ENCODE assay signal across 33 mouse cellular contexts in the genomic region with DNA sequence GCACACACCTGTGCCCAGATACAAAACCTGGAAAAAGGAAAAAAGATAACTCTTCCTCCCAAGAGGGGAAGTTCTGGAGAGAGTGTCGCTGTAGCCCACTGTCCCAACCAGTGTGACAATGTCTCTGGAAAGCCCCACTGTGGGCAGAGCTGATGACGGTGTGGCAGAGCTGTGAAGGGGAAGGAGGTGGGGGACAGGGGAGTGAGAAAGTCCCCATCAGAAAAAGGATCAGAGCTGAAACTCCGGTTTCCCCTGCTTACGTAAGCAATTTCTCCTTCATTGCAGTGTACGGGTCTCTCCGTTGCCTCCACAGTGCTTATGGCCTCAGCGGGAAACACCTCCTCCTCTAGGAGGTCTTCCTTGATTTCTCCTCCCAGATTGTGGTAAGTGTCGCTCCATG. TPM values are rescaled to one million over a fixed set of nuclear protein-coding genes. Genes with fewer than 3 reads are reported as not detected.
DNase-seq lines count a peak whose midpoint lies in the region; ATAC-seq and TF ChIP-seq lines count a peak whose summit lies in the region.
"Had no signal": no experiment of that assay in that cellular context is flagged by ENCODE, and none has a peak within 500 bp of the region (broad histone marks: within the 10 kb centered on the region; RNA-seq: fewer than 3 reads in every experiment).

No protein-coding gene starts in this region.

- no peak overlapping the region for H3K9ac ChIP-seq in heart, embryonic 12.5 days
- no peak overlapping the region for H3K9ac ChIP-seq in lung, postnatal 0 days (replicated peaks; ENCODE audit: low read depth)
- H3K9ac ChIP-seq in liver, embryonic 11.5 days (ENCODE audit: low read depth, low read length) = no peak overlapping the region
- H3K9ac ChIP-seq: hindbrain, embryonic 13.5 days; limb, embryonic 13.5 days; liver, embryonic 12.5 days; liver, postnatal 0 days; neural tube, embryonic 13.5 days had no signal

- no peaks in the 10 kb centered on the region for H3K36me3 ChIP-seq in heart, embryonic 10.5 days
- H3K36me3 ChIP-seq in heart, embryonic 12.5 days = no peaks in the 10 kb centered on the region
- H3K36me3 ChIP-seq in lung, postnatal 0 days (ENCODE audit: insufficient read depth, low read length) = no peaks in the 10 kb centered on the region
- no peaks in the 10 kb centered on the region for H3K36me3 ChIP-seq in liver, embryonic 11.5 days (ENCODE audit: control insufficient read depth, insufficient read depth, low read length)
- H3K36me3 ChIP-seq: G1E; hindbrain, embryonic 13.5 days; limb, embryonic 13.5 days; liver, embryonic 12.5 days; midbrain, embryonic 10.5 days; neural tube, embryonic 13.5 days had no signal

- TF ChIP-seq EP300 in lung, postnatal 0 days (IDR thresholded peaks at IDR 0.05) = no peak

- no peaks in the 10 kb centered on the region for H3K27me3 ChIP-seq in heart, embryonic 10.5 days (ENCODE audit: insufficient read depth, poor library complexity, severe bottlenecking)
- H3K27me3 ChIP-seq in heart, embryonic 12.5 days (replicated peaks) = 0 out of 2 replicates have a peak, but pooled peaks cover 4% of the 10 kb centered on the region
- H3K27me3 ChIP-seq in lung, postnatal 0 days (replicated peaks; ENCODE audit: insufficient read depth, low read length) = no peaks in the 10 kb centered on the region
- H3K27me3 ChIP-seq in liver, embryonic 11.5 days (replicated peaks; ENCODE audit: control insufficient read depth, insufficient read depth, low read length) = no peaks in the 10 kb centered on the region
- H3K27me3 ChIP-seq: hindbrain, embryonic 13.5 days; limb, embryonic 13.5 days; liver, embryonic 12.5 days; neural tube, embryonic 13.5 days had no signal

- no peak overlapping the region for H3K27ac ChIP-seq in heart, embryonic 10.5 days
- no peak overlapping the region for H3K27ac ChIP-seq in heart, embryonic 12.5 days (ENCODE audit: poor library complexity, severe bottlenecking)
- H3K27ac ChIP-seq in lung, postnatal 0 days (ENCODE audit: low read length) = no peak overlapping the region
- no peak overlapping the region for H3K27ac ChIP-seq in liver, embryonic 11.5 days (ENCODE audit: low read depth, low read length)
- H3K27ac ChIP-seq: hindbrain, embryonic 13.5 days; layer of hippocampus, adult 2 months; limb, embryonic 13.5 days; liver, embryonic 12.5 days; midbrain, embryonic 10.5 days; neural tube, embryonic 13.5 days had no signal

- no peak overlapping the region for H3K4me3 ChIP-seq in heart, embryonic 10.5 days
- H3K4me3 ChIP-seq in heart, embryonic 12.5 days = no peak overlapping the region
- H3K4me3 ChIP-seq in lung, postnatal 0 days (ENCODE audit: low read depth, low read length) = no peak overlapping the region
- no peak overlapping the region for H3K4me3 ChIP-seq in liver, embryonic 11.5 days (ENCODE audit: low read depth, low read length)
- H3K4me3 ChIP-seq: erythroblast, embryonic 14.5 days; hindbrain, embryonic 13.5 days; layer of hippocampus, adult 2 months; limb, embryonic 13.5 days; liver, embryonic 12.5 days; midbrain, embryonic 10.5 days; myocyte; neural tube, embryonic 13.5 days had no signal

- no peaks in the 10 kb centered on the region for H3K4me1 ChIP-seq in heart, embryonic 10.5 days
- peaks cover 13% of the 10 kb centered on the region for H3K4me1 ChIP-seq in heart, embryonic 12.5 days (replicated peaks)
- H3K4me1 ChIP-seq in lung, postnatal 0 days (ENCODE audit: insufficient read depth, low read depth, low read length) = no peaks in the 10 kb centered on the region
- H3K4me1 ChIP-seq in liver, embryonic 11.5 days (replicated peaks; ENCODE audit: control insufficient read depth, insufficient read depth, low read length) = no peaks in the 10 kb centered on the region
- H3K4me1 ChIP-seq: hindbrain, embryonic 13.5 days; limb, embryonic 13.5 days; liver, embryonic 12.5 days; neural tube, embryonic 13.5 days had no signal

- DNase-seq in heart, embryonic 10.5 days (ENCODE audit: low spot score) = peak; percentile 63
- DNase-seq in ovary, postnatal 36 days (ENCODE audit: low spot score) = no peak
- DNase-seq in lung, postnatal 0 days (ENCODE audit: low spot score) = no peak
- DNase-seq in liver, embryonic 11.5 days (ENCODE audit: low spot score) = no peak
- DNase-seq in gastrocnemius, adult 8-10 months (ENCODE audit: low spot score in 2 of 2) = no peak
- DNase-seq: adrenal gland, postnatal 14 days; cerebellum, adult 18-20 months; cerebellum, postnatal 10 days; gastrocnemius, postnatal 14 days; heart, adult 11 months; heart, postnatal 4 days; kidney, adult 11 months; kidney, postnatal 14 days; liver, postnatal 0 days; lung, postnatal 4 days; retina, postnatal 1 day; right cerebral cortex, postnatal 14 days; thymus, adult 2 months; thymus, postnatal 36 days had no signal

- no peak overlapping the region for H3K4me2 ChIP-seq in heart, embryonic 12.5 days
- H3K4me2 ChIP-seq in lung, postnatal 0 days (replicated peaks; ENCODE audit: low read depth, low read length) = no peak overlapping the region
- no peak overlapping the region for H3K4me2 ChIP-seq in liver, embryonic 11.5 days
- H3K4me2 ChIP-seq: heart, embryonic 11.5 days; hindbrain, embryonic 13.5 days; limb, embryonic 13.5 days; liver, embryonic 12.5 days; neural tube, embryonic 13.5 days had no signal

- ATAC-seq in heart, embryonic 12.5 days (ENCODE audit: insufficient number of reproducible peaks, low FRiP score) = no peak
- ATAC-seq in activated CD4-positive, CD25-positive, alpha-beta regulatory T cell, adult 4 months = peak; percentile 78
- peak; percentile 90 for ATAC-seq in inflammation-experienced regulatory T-cells, adult 6 months
- ATAC-seq in lung, postnatal 0 days = no peak
- no peak for ATAC-seq in liver, embryonic 11.5 days (replicated peaks; ENCODE audit: low FRiP score)
- ATAC-seq: liver, embryonic 12.5 days; midbrain, embryonic 16.5 days had no signal

- H3K9me3 ChIP-seq in heart, embryonic 10.5 days = no peaks in the 10 kb centered on the region; the same call in 1 of the 2 replicates
- peaks cover 14% of the 10 kb centered on the region for H3K9me3 ChIP-seq in heart, embryonic 12.5 days (replicated peaks)
- no peaks in the 10 kb centered on the region for H3K9me3 ChIP-seq in lung, postnatal 0 days (ENCODE audit: low read length)
- no peaks in the 10 kb centered on the region for H3K9me3 ChIP-seq in liver, embryonic 11.5 days (ENCODE audit: control insufficient read depth, low read length)
- H3K9me3 ChIP-seq: hindbrain, embryonic 13.5 days; neural tube, embryonic 13.5 days had no signal

- WGBS in heart, embryonic 10.5 days = 80% methylated on average over 8 of the region's 8 CpGs
- WGBS in heart, embryonic 12.5 days = 77% methylated on average over 8 of the region's 8 CpGs
- 78% methylated on average over 8 of the region's 8 CpGs for WGBS in lung, postnatal 0 days
- WGBS in liver, embryonic 11.5 days = 74% methylated on average over 8 of the region's 8 CpGs

- no peak for TF ChIP-seq CTCF in lung, postnatal 0 days (IDR thresholded peaks at IDR 0.05)

RNA-seq across cellular contexts. Expression of gene Eya3, which starts 27.5 kb away (rescaled TPM):
- polyA plus RNA-seq in heart, embryonic 10.5 days (2016; fragmentation: Nextera tagmentation; extraction: Ambion mirVana) = 27.4 and 33.0 TPM in 2 replicates
- 23.5 and 23.9 TPM in 2 replicates for polyA plus RNA-seq in heart, embryonic 12.5 days (2016; fragmentation: Nextera tagmentation; extraction: Ambion mirVana)
- 10 to 100 TPM; 23.2 to 23.8 TPM for polyA plus RNA-seq in activated CD4-positive, CD25-positive, alpha-beta regulatory T cell, adult 4 months (2017; shearing (Covaris generic))
- 10 to 100 TPM; 29.4 to 32.5 (median 32.1) TPM for polyA plus RNA-seq in inflammation-experienced regulatory T-cells, adult 6 months (2017; shearing (Covaris generic))
- polyA plus RNA-seq in lung, postnatal 0 days (2015; fragmentation: Nextera tagmentation; extraction: Ambion mirVana) = 8.2 and 8.8 TPM in 2 replicates
- polyA plus RNA-seq in liver, embryonic 11.5 days (2014; fragmentation: Nextera tagmentation; extraction: Ambion mirVana) = 28.3 and 29.7 TPM in 2 replicates
- total RNA-seq in gastrocnemius, adult 8-10 months (2022) = 10 to 100 TPM; 11.1 to 13.8 (median 12.1) TPM

RNA-seq across cellular contexts. Expression of gene Ptafr, which starts 47.5 kb away (rescaled TPM):
- polyA plus RNA-seq in heart, embryonic 10.5 days (2016; fragmentation: Nextera tagmentation; extraction: Ambion mirVana) = 0.11 and 0.35 TPM in 2 replicates
- 0.23 and 0.27 TPM in 2 replicates for polyA plus RNA-seq in heart, embryonic 12.5 days (2016; fragmentation: Nextera tagmentation; extraction: Ambion mirVana)
- polyA plus RNA-seq in activated CD4-positive, CD25-positive, alpha-beta regulatory T cell, adult 4 months (2017; shearing (Covaris generic)) = under 1 TPM; 0.62 to 0.90 TPM
- polyA plus RNA-seq in inflammation-experienced regulatory T-cells, adult 6 months (2017; shearing (Covaris generic)) = 1 to 10 TPM; 1.5 to 3.7 (median 1.9) TPM
- 2.1 and 2.5 TPM in 2 replicates for polyA plus RNA-seq in lung, postnatal 0 days (2015; fragmentation: Nextera tagmentation; extraction: Ambion mirVana)
- 0.73 and 0.85 TPM in 2 replicates for polyA plus RNA-seq in liver, embryonic 11.5 days (2014; fragmentation: Nextera tagmentation; extraction: Ambion mirVana)
- total RNA-seq in gastrocnemius, adult 8-10 months (2022) = 1 to 10 TPM in 1 of 4 experiments, under 1 TPM in 3; 0.15 to 1.0 (median 0.50) TPM
- polyA plus RNA-seq: myocyte had no signal

Comparison
In these comparisons a context has a peak if more than half of its experiments do, and no peak if none do; other contexts are left out.
1. ATAC-seq: peak in activated CD4-positive, CD25-positive, alpha-beta regulatory T cell, adult 4 months (single experiment) and inflammation-experienced regulatory T-cells, adult 6 months (single experiment); none in heart, embryonic 12.5 days (single experiment), lung, postnatal 0 days (single experiment) and liver, embryonic 11.5 days (single experiment).